Mouse (Mus musculus) monocyte, adult 5-6 weeks (primary cell): Measurements from ENCODE around the gene March2. TPM values are rescaled to one million over a fixed set of nuclear protein-coding genes. Genes with fewer than 3 reads are reported as not detected.

ENCODE experiments used
- ATAC-seq: fragments of 153-309, 156-312 bp; replicated peaks from 2 replicates; pipeline ENCODE4 v1.8.0; 2017; ENCODE audit warnings: mild to moderate bottlenecking; ENCODE audit not compliant: low TSS enrichment, insufficient number of reproducible peaks, severe bottlenecking, poor library complexity, low FRiP score
- total RNA-seq: library from RNA; stranded (forward); fragments of 200-1000, 200-491, 200-594 nt; gene quantifications from 3 replicates; pipeline ENCODE4 v1.2.3, GENCODE M21; 2017

Gene March2
- total RNA-seq, 1 experiment from 2014 or later: 55.4 TPM

GRCm38 (mm10) chr17:33649781-33650475 is 68.5 kb downstream of the March2 start:
- no peak for ATAC-seq

GRCm38 (mm10) chr17:33645073-33645472 is 73.4 kb downstream of the March2 start:
- ATAC-seq: no peak

DNA sequence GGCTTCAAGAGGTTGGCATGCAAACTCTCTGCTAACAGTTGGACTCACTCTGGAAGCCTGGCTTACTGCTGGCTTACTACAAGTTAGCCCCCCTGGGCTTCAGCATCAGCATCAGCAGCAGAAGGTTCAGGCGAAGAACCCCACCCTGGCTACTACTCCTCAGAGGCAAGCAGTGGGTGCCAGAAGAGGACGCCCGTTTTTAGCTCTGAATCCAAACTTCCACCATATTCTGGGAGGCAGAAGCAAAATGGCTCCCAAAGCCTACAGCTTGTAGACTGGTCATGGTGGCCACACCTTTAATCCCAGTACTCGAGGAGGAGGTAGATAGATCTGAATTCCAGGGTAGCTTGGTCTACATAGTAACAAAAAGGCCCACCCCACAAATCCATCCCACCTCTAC is 74.4 kb downstream of the March2 start:
- no peak for ATAC-seq

DNA sequence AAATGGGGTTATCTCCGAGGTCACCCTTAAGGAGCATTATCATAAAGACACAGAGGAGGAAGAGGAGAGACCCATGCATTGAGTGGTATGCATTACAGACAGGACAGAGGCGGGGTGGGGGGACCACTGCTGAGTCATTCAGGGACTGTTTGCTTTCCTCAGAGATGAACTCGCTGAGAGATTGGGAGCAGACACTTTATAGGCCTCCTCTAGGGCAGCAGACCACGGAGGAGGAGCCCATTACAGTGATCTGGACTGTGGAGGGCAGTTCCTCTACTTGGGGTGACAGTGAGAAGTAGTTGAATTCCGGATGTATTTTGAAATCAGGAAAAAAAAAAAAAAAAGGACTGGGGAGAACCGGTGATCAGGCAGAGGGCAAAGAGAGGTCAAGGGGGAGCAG is 78.7 kb downstream of the March2 start:
- ATAC-seq: peak; percentile 52

DNA sequence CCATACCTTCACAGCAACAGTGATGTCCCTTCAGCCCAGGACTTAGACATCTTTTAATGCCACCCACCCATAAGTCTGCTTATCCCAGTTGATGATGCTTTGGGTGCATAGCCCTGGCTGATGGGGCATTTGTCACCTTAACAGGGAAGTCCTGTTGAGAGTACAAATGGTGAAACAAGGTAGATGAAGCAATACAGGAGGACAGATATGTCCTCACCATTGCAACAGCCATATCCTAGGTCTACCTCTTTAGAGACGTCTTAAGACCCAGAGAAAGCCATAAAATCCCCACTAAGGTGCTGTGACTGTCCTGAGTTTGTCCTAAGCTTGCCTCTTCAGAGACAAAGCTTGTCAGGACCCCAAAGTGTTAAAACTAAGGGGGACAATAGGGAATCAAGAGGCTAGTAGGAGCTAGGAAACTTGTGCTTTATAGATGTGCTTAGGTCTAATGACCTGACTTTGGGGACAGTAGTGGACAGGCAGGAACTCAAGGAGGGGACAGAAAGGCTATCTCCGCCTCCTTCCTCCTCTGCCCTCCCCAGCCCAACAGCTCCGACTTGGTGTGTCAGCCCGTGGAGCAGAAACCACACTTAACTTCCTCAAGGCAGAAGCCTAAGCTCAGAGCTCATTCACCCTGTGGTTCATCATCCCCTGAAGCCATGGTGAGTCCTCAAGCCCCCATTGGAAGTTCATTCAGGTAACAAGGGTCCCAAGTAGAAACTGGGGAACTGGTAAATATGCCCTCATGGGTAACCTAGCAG is 80.8 kb downstream of the March2 start, which contains the start of gene Pram1:
Gene Pram1 (plus strand): TSS at position 541 of the 761 bp plus-strand sequence.
- peak; percentile 72 for ATAC-seq

- no peak for ATAC-seq
Observed at GRCm38 (mm10) chr17:33637038-33637437, 81.4 kb downstream of the March2 start.

Other genes with a start within 250 kb of the March2 start
- gene Adamts10, start 194.5 kb downstream of the March2 start, total RNA-seq: 71.1 to 159 TPM (median 83.0 TPM) in 3 replicates
- gene Myo1f, start 163.0 kb downstream of the March2 start, total RNA-seq: 541 to 588 TPM (median 587 TPM) in 3 replicates
- 7.8 to 17.3 TPM (median 8.7 TPM) in 3 replicates for gene Zfp414, start 89.6 kb downstream of the March2 start, total RNA-seq
- gene Pram1, start 80.6 kb downstream of the March2 start, total RNA-seq: 5.0 to 7.9 TPM in 2 of 3 replicates, not detected in the other
- gene Hnrnpm, start 31.8 kb downstream of the March2 start, total RNA-seq: 275 to 423 TPM (median 304 TPM) in 3 replicates
- gene Rab11b, start 41.9 kb upstream of the March2 start, total RNA-seq: 41.4 to 78.7 TPM (median 59.2 TPM) in 3 replicates
- 0.29 to 1.2 TPM in 2 of 3 replicates, not detected in the other for gene Angptl4, start 63.2 kb upstream of the March2 start, total RNA-seq
- gene Kank3, start 91.8 kb upstream of the March2 start, total RNA-seq: 8.6 to 12.3 TPM (median 10.3 TPM) in 3 replicates
- 887 to 1,482 TPM (median 1,008 TPM) in 3 replicates for gene Rps28, start 105.9 kb upstream of the March2 start, total RNA-seq
- gene Ndufa7, start 105.9 kb upstream of the March2 start, total RNA-seq: 107 to 131 TPM (median 117 TPM) in 3 replicates
- 1.1 to 1.5 TPM in 2 of 3 replicates, not detected in the other for gene Cd320, start 124.4 kb upstream of the March2 start, total RNA-seq
- gene Gm7029, start 155.2 kb upstream of the March2 start, total RNA-seq: not detected in 3 replicates
- 0.48 to 4.9 TPM (median 0.96 TPM) in 3 replicates for gene Kifc1, start 172.0 kb upstream of the March2 start, total RNA-seq
- gene Platr17, start 186.5 kb upstream of the March2 start, total RNA-seq: 1.6 to 5.9 TPM (median 5.5 TPM) in 3 replicates
- 38.2 to 72.8 TPM (median 49.3 TPM) in 3 replicates for gene Daxx, start 190.7 kb upstream of the March2 start, total RNA-seq
- 129 to 172 TPM (median 140 TPM) in 3 replicates for gene Tapbp, start 197.2 kb upstream of the March2 start, total RNA-seq
- 21.8 to 32.2 TPM (median 31.5 TPM) in 3 replicates for gene Zbtb22, start 197.2 kb upstream of the March2 start, total RNA-seq
- gene Rgl2, start 210.9 kb upstream of the March2 start, total RNA-seq: 43.6 to 72.8 TPM (median 71.4 TPM) in 3 replicates
- gene Pfdn6, start 221.7 kb upstream of the March2 start, total RNA-seq: 88.1 to 107 TPM (median 98.7 TPM) in 3 replicates
- gene Wdr46, start 222.0 kb upstream of the March2 start, total RNA-seq: 11.1 to 17.8 TPM (median 16.3 TPM) in 3 replicates
- 2.6 to 4.6 TPM (median 3.5 TPM) in 3 replicates for gene B3galt4, start 232.8 kb upstream of the March2 start, total RNA-seq
- 16.8 to 32.7 TPM (median 25.1 TPM) in 3 replicates for gene Vps52, start 237.1 kb upstream of the March2 start, total RNA-seq
- 765 to 894 TPM (median 817 TPM) in 3 replicates for gene Rps18, start 237.3 kb upstream of the March2 start, total RNA-seq